Mouse (Mus musculus): Measurements from ENCODE around the gene Axl. TPM values are rescaled to one million over a fixed set of nuclear protein-coding genes. Genes with fewer than 3 reads are reported as not detected.

Gene Axl
- polyA plus RNA-seq, 1 experiment from 2014 or later: 32.5 TPM

DNA sequence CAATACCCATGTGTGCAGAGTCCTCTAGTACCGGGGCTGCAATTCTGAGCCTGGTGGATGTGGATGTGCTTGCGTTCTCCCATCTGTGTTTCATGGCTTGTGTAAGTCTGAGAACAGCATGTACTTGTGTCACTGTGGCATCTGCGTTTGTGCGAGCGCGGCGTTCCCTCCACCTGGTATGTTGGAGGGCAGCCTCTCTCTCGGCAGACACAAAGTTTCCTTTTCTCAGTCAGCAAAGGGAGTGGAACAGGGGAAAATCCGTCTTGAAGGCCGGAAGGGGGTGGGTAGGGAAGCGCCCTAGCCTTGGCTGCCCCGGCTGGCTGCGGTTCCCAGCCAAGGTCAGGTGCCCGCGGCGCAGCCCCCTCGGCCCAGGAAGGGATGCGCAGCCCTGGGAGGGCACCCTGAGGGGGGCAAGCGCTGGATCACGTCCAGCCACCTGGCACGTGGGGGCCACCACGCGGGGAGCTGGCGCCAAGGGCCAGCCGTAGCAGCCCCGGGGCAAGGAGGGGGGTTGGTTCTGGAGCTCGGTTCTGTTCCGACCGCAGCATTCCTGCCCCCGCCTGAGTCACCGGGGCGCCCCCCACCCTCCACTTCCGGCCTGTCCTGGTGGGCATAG, 7.1 kb downstream of the Axl start:
- H3K9me3 ChIP-seq (ENCODE audit: control insufficient read depth, low read length): no peaks in the 10 kb centered on the region
- ATAC-seq (ENCODE audit: insufficient number of reproducible peaks, low FRiP score, low TSS enrichment, low read depth) (no peak), DNase-seq (ENCODE audit: low spot score) (peak; percentile 58)
- H3K27me3 ChIP-seq (ENCODE audit: control insufficient read depth, insufficient read depth, low read length): no peaks in the 10 kb centered on the region
- H3K27ac ChIP-seq (replicated peaks; ENCODE audit: low read depth, low read length): no peak overlapping the region; the same call in 1 of the 2 replicates
- peak overlapping the region; percentile 83 for H3K4me2 ChIP-seq (ENCODE audit: low read depth, severe bottlenecking)
- 9% methylated on average over 31 of the region's 33 CpGs for WGBS
- peaks cover 3% of the 10 kb centered on the region; the same call in 1 of the 2 replicates for H3K36me3 ChIP-seq (ENCODE audit: control insufficient read depth, insufficient read depth, low read length)
- peaks cover 12% of the 10 kb centered on the region for H3K4me1 ChIP-seq (ENCODE audit: control insufficient read depth, insufficient read depth, low read length)
- peak overlapping the region; percentile 32 for H3K4me3 ChIP-seq (ENCODE audit: low read depth, low read length)
- H3K9ac ChIP-seq (ENCODE audit: low read length): peak overlapping the region; percentile 56

DNA sequence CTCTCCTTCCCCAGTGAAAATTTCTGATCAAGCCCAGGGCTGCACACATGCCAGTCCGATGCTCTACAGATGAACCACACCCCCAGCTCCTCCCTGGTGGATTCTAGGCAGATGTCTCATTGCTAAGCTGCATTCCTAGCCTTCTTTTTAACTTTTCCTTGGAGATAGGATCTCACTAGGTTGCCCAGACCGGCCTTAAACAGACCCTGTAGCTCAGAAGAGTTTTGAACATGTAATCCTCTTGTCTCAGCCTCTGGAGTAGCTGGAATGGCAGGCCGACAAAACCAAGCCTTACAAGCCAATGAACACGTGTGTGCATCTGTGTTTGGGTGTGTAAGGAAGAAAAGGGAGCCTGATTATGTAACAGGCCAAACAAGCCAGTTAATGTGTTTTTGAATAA, 7.8 kb downstream of the Axl start:
- Histone ChIP-seq H3K9me3 (ENCODE audit: control insufficient read depth, low read length) (no peaks in the 10 kb centered on the region), H3K4me2 (ENCODE audit: low read depth, severe bottlenecking) (no peak overlapping the region), H3K4me3 (ENCODE audit: low read depth, low read length) (no peak overlapping the region), H3K9ac (ENCODE audit: low read length) (no peak overlapping the region), H3K4me1 (ENCODE audit: control insufficient read depth, insufficient read depth, low read length) (peaks cover 12% of the 10 kb centered on the region), H3K27ac (replicated peaks; ENCODE audit: low read depth, low read length) (no peak overlapping the region), H3K27me3 (ENCODE audit: control insufficient read depth, insufficient read depth, low read length) (no peaks in the 10 kb centered on the region), H3K36me3 (ENCODE audit: control insufficient read depth, insufficient read depth, low read length) (peaks cover 3% of the 10 kb centered on the region; the same call in 1 of the 2 replicates)
- 71% methylated on average over 4 of the region's 4 CpGs for WGBS
- no peak for DNase-seq (ENCODE audit: low spot score)
- ATAC-seq (ENCODE audit: insufficient number of reproducible peaks, low FRiP score, low TSS enrichment, low read depth): no peak

DNA sequence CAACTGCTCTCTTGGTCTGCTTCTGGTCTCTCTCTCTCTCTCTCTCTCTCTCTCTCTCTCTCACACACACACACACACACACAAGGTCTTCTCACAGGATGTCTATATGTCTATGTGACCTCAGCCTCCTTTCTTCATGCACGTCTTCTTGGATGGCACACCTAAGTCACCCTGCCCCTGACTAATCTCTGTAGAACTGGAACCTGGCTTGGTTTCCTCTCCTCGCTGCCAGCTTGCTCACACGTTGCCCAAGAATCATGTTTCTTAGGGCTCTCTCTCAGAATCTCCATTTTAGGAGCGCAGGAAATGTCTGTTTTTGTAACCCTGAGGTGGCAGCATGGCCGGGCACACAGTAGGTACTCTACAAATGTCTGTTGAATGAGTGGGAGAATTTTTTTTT, 8.5 kb downstream of the Axl start:
- ATAC-seq (ENCODE audit: insufficient number of reproducible peaks, low FRiP score, low TSS enrichment, low read depth): no peak
- 92% methylated on average over 5 of the region's 5 CpGs for WGBS
- H3K36me3 ChIP-seq (ENCODE audit: control insufficient read depth, insufficient read depth, low read length): peaks cover 3% of the 10 kb centered on the region; the same call in 1 of the 2 replicates

DNA sequence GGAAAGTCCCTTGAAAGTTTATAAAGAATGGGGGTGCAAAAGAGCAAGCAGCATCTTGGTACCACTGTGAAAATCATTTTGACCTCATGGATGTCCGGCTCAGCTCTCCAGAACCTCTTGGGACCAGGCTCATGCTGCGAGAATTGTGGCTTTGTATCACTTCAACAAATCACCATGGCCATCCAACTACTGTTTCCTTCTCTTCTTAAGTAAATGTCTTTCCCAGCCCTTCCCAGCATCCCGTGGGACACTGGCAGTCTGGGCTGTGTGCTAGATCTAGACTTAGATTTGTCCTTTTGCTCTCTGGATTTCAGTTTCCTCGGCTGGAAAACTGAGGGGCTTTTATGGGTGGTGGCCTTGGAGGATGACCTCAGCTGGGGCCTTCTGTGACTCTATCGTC, 20.3 kb downstream of the Axl start:
- ATAC-seq (ENCODE audit: insufficient number of reproducible peaks, low FRiP score, low TSS enrichment, low read depth) (no peak), DNase-seq (ENCODE audit: low spot score) (no peak)
- Histone ChIP-seq H3K9ac (ENCODE audit: low read length) (no peak overlapping the region), H3K36me3 (ENCODE audit: control insufficient read depth, insufficient read depth, low read length) (0 out of 2 replicates have a peak, but pooled peaks cover 3% of the 10 kb centered on the region), H3K4me2 (ENCODE audit: low read depth, severe bottlenecking) (no peak overlapping the region), H3K4me3 (ENCODE audit: low read depth, low read length) (no peak overlapping the region), H3K9me3 (ENCODE audit: control insufficient read depth, low read length) (no peaks in the 10 kb centered on the region), H3K27ac (replicated peaks; ENCODE audit: low read depth, low read length) (no peak overlapping the region), H3K4me1 (ENCODE audit: control insufficient read depth, insufficient read depth, low read length) (no peaks in the 10 kb centered on the region), H3K27me3 (ENCODE audit: control insufficient read depth, insufficient read depth, low read length) (no peaks in the 10 kb centered on the region)
- WGBS: 91% methylated on average over 5 of the region's 5 CpGs

More for the DNA sequence above, 8.5 kb downstream of the Axl start:
- no peak overlapping the region for H3K4me2 ChIP-seq (ENCODE audit: low read depth, severe bottlenecking)
- no peak for DNase-seq (ENCODE audit: low spot score)
- no peaks in the 10 kb centered on the region for H3K27me3 ChIP-seq (ENCODE audit: control insufficient read depth, insufficient read depth, low read length)
- H3K4me3 ChIP-seq (ENCODE audit: low read depth, low read length): no peak overlapping the region
- H3K9ac ChIP-seq (ENCODE audit: low read length): no peak overlapping the region
- H3K4me1 ChIP-seq (ENCODE audit: control insufficient read depth, insufficient read depth, low read length): peaks cover 12% of the 10 kb centered on the region
- no peak overlapping the region for H3K27ac ChIP-seq (replicated peaks; ENCODE audit: low read depth, low read length)
- H3K9me3 ChIP-seq (ENCODE audit: control insufficient read depth, low read length): no peaks in the 10 kb centered on the region

DNA sequence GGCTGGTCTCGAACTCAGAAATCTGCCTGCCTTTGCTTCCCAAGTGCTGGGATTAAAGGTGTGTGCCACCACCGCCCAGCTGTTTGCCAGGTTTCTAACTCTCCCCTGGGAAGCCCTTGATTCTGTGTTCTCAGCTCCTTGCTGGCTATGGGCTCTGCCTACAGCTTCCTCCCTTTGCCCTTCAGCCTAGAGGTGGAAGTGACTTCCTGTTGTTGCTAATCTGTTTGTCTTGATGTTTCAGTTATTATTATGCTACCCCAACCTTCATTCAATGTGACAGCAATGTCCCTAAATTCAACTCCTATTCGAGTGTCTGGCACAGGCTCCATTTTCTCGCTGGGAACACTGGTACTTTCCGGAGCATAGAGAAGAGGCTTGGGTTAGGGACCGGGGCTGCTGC, 22.4 kb downstream of the Axl start:
- Histone ChIP-seq H3K9me3 (ENCODE audit: control insufficient read depth, low read length) (no peaks in the 10 kb centered on the region), H3K27me3 (ENCODE audit: control insufficient read depth, insufficient read depth, low read length) (no peaks in the 10 kb centered on the region), H3K36me3 (ENCODE audit: control insufficient read depth, insufficient read depth, low read length) (0 out of 2 replicates have a peak, but pooled peaks cover 3% of the 10 kb centered on the region), H3K4me3 (ENCODE audit: low read depth, low read length) (no peak overlapping the region), H3K4me2 (ENCODE audit: low read depth, severe bottlenecking) (no peak overlapping the region), H3K27ac (replicated peaks; ENCODE audit: low read depth, low read length) (no peak overlapping the region), H3K9ac (ENCODE audit: low read length) (no peak overlapping the region), H3K4me1 (ENCODE audit: control insufficient read depth, insufficient read depth, low read length) (no peaks in the 10 kb centered on the region)
- ATAC-seq (ENCODE audit: insufficient number of reproducible peaks, low FRiP score, low TSS enrichment, low read depth) (no peak), DNase-seq (ENCODE audit: low spot score) (no peak)
- WGBS: 90% methylated on average over 6 of the region's 6 CpGs

DNA sequence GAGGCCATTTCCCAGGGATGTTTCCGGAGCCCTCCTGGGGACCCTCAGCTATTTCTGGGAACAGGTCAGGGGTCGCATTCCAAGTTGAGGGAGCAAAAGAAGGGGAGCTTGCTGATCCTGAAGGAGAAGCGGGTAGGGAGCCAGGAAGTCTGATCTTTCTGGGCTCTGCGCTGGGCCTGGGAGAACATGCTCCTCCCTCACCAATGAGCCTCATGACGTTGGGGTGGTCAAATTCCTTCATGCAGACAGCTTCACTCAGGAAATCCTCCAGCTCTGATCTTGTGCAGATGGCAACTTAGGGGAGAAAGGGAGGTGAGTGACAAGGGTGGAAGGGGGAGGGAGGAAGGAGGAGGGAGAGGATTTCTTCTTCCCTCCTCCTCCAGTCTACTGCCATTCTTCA, 24.3 kb downstream of the Axl start:
- Histone ChIP-seq H3K9me3 (ENCODE audit: control insufficient read depth, low read length) (no peaks in the 10 kb centered on the region), H3K4me3 (ENCODE audit: low read depth, low read length) (no peak overlapping the region), H3K36me3 (ENCODE audit: control insufficient read depth, insufficient read depth, low read length) (0 out of 2 replicates have a peak, but pooled peaks cover 3% of the 10 kb centered on the region), H3K4me2 (ENCODE audit: low read depth, severe bottlenecking) (no peak overlapping the region), H3K27ac (replicated peaks; ENCODE audit: low read depth, low read length) (no peak overlapping the region), H3K27me3 (ENCODE audit: control insufficient read depth, insufficient read depth, low read length) (no peaks in the 10 kb centered on the region), H3K4me1 (ENCODE audit: control insufficient read depth, insufficient read depth, low read length) (no peaks in the 10 kb centered on the region), H3K9ac (ENCODE audit: low read length) (no peak overlapping the region)
- no peak for ATAC-seq (ENCODE audit: insufficient number of reproducible peaks, low FRiP score, low TSS enrichment, low read depth)
- 60% methylated on average over 5 of the region's 5 CpGs for WGBS
- DNase-seq (ENCODE audit: low spot score): no peak

DNA sequence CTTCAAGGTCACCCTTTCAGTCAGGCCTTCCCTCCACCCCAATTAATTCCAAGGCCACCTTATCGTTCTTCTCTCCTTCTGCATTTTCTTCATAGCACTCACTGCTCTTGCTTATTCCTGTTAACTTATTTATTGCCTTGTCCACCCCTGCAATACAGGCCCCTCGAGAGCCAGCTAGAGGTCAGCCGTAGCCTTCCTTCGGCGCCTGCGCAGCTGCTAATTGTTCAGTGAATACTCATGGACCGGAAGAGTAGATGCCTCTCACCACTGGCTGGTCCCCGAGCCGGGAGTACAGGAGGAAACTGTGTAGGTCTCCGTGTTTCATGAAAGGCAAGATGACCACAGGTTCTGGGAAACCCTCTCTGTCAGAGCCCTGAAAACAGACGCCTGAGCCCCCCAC, 24.8 kb downstream of the Axl start:
- H3K27ac ChIP-seq (replicated peaks; ENCODE audit: low read depth, low read length): no peak overlapping the region

DNA sequence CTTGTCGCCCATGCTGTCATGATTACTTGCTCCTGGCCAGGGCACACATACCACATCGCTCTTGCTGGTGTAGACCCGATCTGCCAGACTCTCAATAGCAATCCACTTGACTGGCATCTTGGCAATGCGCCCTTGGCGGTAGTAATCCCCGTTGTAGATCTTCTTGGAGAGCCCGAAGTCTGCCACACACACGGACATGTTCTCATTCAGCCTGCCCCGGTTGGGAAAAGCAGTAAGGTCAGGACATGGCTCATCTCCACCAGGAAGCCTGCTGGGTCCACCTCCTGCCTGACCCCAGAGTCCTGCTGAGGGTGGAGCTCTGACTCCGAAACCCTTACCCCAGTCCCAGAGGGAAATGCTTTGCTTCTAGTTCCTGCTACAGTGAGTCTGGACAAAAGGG, 27.2 kb downstream of the Axl start:
- no peak overlapping the region for H3K4me2 ChIP-seq (ENCODE audit: low read depth, severe bottlenecking)
- H3K4me3 ChIP-seq (ENCODE audit: low read depth, low read length): no peak overlapping the region
- DNase-seq (ENCODE audit: low spot score) (no peak), ATAC-seq (ENCODE audit: insufficient number of reproducible peaks, low FRiP score, low TSS enrichment, low read depth) (no peak)
- no peaks in the 10 kb centered on the region for H3K36me3 ChIP-seq (ENCODE audit: control insufficient read depth, insufficient read depth, low read length)
- H3K27me3 ChIP-seq (ENCODE audit: control insufficient read depth, insufficient read depth, low read length): no peaks in the 10 kb centered on the region
- H3K9me3 ChIP-seq (ENCODE audit: control insufficient read depth, low read length): no peaks in the 10 kb centered on the region
- H3K4me1 ChIP-seq (ENCODE audit: control insufficient read depth, insufficient read depth, low read length): no peaks in the 10 kb centered on the region
- 90% methylated on average over 10 of the region's 10 CpGs for WGBS
- no peak overlapping the region for H3K9ac ChIP-seq (ENCODE audit: low read length)
- no peak overlapping the region for H3K27ac ChIP-seq (replicated peaks; ENCODE audit: low read depth, low read length)

More for the DNA sequence above, 24.8 kb downstream of the Axl start:
- Histone ChIP-seq H3K9ac (ENCODE audit: low read length) (no peak overlapping the region), H3K4me2 (ENCODE audit: low read depth, severe bottlenecking) (no peak overlapping the region), H3K36me3 (ENCODE audit: control insufficient read depth, insufficient read depth, low read length) (0 out of 2 replicates have a peak, but pooled peaks cover under 1% of the 10 kb centered on the region), H3K9me3 (ENCODE audit: control insufficient read depth, low read length) (no peaks in the 10 kb centered on the region), H3K4me1 (ENCODE audit: control insufficient read depth, insufficient read depth, low read length) (no peaks in the 10 kb centered on the region), H3K4me3 (ENCODE audit: low read depth, low read length) (no peak overlapping the region), H3K27me3 (ENCODE audit: control insufficient read depth, insufficient read depth, low read length) (no peaks in the 10 kb centered on the region)
- WGBS: 73% methylated on average over 11 of the region's 11 CpGs
- ATAC-seq (ENCODE audit: insufficient number of reproducible peaks, low FRiP score, low TSS enrichment, low read depth) (no peak), DNase-seq (ENCODE audit: low spot score) (no peak)

DNA sequence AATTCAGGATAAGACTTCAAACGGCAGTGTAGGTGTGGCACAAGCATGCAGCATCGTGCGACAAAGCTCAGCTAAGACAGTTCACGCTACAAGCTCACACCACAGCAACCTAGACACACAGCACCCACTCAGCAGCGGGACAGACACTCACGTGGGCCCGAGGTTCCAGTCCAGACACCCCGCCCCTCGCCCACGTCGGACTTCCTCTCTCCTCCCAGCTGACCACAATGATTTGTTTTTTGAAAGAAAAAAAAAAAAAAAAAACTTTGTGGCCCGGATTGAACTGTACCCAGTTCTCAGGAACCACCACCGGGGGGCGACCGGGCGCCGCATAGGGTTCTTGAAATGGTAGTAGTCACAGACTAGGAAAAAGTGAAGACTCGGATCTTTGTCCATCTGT, 32.5 kb downstream of the Axl start:
- peak; percentile 60 for ATAC-seq (ENCODE audit: insufficient number of reproducible peaks, low FRiP score, low TSS enrichment, low read depth)
- peak; percentile 93 for DNase-seq (ENCODE audit: low spot score)
- Histone ChIP-seq H3K27me3 (ENCODE audit: control insufficient read depth, insufficient read depth, low read length) (no peaks in the 10 kb centered on the region), H3K27ac (replicated peaks; ENCODE audit: low read depth, low read length) (peak overlapping the region; percentile 74), H3K4me2 (ENCODE audit: low read depth, severe bottlenecking) (peak overlapping the region; percentile 63), H3K36me3 (ENCODE audit: control insufficient read depth, insufficient read depth, low read length) (no peaks in the 10 kb centered on the region), H3K9me3 (ENCODE audit: control insufficient read depth, low read length) (no peaks in the 10 kb centered on the region), H3K9ac (ENCODE audit: low read length) (peak overlapping the region; percentile 38; the same call in 1 of the 2 replicates), H3K4me1 (ENCODE audit: control insufficient read depth, insufficient read depth, low read length) (peaks cover 9% of the 10 kb centered on the region; the same call in 1 of the 2 replicates), H3K4me3 (ENCODE audit: low read depth, low read length) (peak overlapping the region; percentile 99)
- WGBS: 1% methylated on average over 18 of the region's 18 CpGs
